Mouse (Mus musculus): Measurements from ENCODE around the gene Trim80.

DNA sequence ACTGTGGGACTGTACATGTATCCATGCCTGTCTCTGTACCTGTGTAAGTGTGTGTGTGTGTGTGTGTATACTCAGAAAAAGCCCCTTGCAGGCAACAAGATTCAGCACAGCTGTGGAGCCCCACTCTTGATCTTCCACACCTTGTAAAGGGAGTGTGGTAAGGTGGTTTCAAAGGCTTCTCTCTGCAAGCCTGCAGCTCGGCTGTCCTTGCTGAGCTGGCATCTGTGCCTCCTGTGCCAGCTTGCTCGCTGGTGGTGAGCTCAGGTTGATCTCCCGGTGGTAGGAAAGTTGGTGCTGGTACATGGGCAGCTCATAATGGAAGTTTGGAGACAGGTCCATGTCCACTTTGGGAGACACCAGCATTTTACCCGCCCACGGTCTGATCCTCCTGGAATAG is 21.5 kb downstream of the Trim80 start:
- no peak for TF ChIP-seq POLR2A (IDR thresholded peaks at IDR 0.05; ENCODE audit: low read depth, low read length)
- no peak for TF ChIP-seq CTCF (IDR thresholded peaks at IDR 0.05; ENCODE audit: extremely low read depth, insufficient read length, insufficient replicate concordance, low read depth, low read length)

All from small intestine, adult 2 months (tissue).